Mouse (Mus musculus) stomach, adult 2 months (tissue): ENCODE results near the gene Tprn. TPM values are rescaled to one million over a fixed set of nuclear protein-coding genes. Genes with fewer than 3 reads are reported as not detected.

Source experiments
- polyA plus RNA-seq: library from polyadenylated mRNA; depleted of rRNA; stranded (reverse); fragments of >200 nt; gene quantifications from 2 replicates; pipeline ENCODE4 v1.2.3, GENCODE M21; 2012; rRNA removed

Tprn gene
- polyA plus RNA-seq, result 76.7 and 110 TPM in 2 replicates

DNA sequence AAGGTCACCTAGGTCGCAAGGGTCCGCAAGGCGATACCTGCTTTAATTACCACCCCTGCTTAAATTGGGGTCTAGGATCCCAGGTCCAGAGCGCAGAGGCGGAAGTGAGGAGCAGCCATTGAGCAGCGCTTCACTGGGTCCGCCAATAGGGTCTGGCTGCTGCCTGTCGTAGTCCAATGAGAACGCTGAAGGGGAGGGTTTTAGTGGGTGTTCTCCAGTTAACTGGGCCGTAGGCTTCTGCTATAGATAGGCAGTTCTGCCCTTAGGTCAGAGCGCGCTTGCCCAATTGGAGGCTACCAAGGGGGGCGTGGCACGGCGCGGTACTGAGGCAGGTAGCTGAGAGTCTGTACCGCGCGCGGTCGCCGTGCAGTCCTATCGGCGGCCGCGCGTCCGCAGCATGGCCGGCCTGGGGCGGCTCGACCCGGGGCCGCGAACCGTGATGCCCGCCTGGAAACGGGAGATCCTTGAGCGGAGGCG, at the start of gene Tprn:
Gene Tprn (plus strand): TSS at position 328 of the 477 bp plus-strand sequence.

GRCm38 (mm10) chr2:25214444-25214843, 48.0 kb upstream of the Tprn start, which contains the start of gene Stpg3:
Stpg3 (minus strand) TSS chr2:25214637.

GRCm38 (mm10) chr2:25218445-25218844, 44.0 kb upstream of the Tprn start, which contains the start of gene Fam166a:
Fam166a (plus strand) TSS chr2:25218745.

DNA sequence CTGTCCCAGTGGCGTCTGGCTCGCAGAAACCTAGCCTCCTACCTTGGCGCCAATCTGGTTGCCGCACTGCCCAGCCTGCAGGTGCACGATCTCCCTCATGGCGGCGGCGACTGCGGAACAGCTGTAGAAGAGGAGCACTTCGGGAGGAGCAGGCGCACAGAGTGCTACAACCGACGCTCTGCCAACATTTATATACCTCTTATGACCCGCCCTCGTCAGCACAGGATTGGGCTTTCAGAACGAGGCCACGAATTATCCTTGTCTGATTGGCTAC, 38.0 kb upstream of the Tprn start, which contains the start of gene Tubb4b:
Gene Tubb4b (minus strand): TSS at position 211 of the 274 bp plus-strand sequence.

DNA sequence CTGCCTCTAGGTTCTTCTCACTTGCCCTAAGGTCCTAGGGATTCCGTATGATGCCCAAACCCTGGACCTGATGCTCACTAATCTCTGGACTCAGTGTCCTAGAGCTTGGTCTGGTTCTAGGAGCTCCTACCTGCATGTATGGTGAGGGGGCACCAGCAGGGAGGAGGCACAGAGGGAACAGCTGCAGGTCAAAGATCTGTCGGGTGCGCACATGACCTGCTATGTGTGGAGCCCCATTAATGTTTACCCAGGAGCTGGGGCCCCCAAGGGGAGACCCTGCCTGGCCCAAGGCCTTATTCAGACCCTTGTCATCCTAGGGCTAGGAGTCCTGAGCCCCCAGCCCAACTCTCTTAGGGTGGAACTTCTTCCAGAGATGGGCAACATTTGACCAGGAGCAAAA, 28.4 kb upstream of the Tprn start, which contains the start of gene Slc34a3:
Gene Slc34a3 (minus strand): TSS at position 315 of the 400 bp plus-strand sequence.

DNA sequence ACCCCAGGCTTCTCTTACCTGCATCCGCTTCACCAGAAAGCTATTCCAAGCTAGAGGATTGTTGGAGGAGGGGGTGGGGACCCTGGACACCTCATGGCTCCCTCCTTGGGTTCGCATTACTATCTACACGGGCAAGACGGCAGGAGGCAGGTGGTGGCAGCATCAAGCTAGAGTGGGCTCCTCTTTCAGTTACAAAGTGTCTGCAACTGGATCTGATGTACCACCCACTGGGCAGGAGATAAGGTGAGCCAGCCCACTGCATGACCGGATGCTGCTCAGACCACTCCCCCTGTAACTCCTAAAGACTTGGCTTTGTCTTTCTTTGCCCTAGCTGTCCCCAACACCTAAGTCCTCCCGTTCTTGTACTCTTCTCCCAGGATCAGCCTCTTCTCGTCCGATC, 25.8 kb upstream of the Tprn start, which contains the start of gene Rnf224:
Gene Rnf224 (minus strand): TSS at position 174 of the 400 bp plus-strand sequence.

GRCm38 (mm10) chr2:25242101-25242506, 20.3 kb upstream of the Tprn start, which contains the start of the genes Rnf208 and Cysrt1:
Rnf208 (plus strand) TSS chr2:25242255.
Cysrt1 (minus strand) TSS chr2:25242452.

DNA sequence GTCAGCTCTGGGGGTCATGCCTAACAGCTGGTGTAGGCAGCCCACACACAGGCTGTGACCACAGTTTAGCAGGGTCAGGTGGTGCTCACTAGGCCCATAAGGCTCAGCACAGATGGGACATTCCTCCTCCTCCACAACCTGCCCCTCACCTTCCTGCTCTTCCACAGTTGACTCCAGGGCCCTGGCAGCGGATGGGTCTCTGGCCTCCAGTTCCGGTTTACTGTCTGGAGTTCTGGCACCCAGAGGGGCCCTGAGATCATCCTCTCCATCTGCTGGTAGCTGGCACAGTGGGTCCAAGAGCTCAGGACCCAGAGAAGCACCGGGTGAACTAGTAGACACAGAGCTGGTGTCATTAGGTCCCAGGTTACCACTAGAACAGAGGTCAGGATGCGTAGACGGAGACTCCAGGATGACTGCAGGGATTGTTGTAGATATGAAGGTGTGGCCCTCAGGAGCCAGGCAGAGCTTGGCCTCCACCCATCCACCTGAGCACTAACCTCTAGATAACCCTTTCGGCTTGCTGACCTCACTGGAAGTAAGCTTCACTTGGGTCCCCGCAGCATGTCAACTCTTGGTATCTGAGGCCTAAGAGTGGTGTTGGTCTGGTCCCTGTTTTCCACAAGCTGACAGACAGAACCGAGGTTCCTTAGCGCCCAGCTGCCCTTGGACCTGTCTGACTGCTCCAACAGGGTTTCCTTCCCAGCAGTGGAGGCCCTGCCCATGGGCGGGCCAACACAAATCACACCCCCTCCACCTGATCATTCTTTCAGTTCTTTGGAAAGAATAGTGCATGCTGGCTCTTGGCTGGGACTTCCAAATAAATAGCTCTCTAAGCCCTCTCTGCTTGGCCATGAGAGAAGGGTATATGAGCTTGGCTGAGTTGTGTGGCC, 16.0 kb upstream of the Tprn start, which contains the start of gene AL732309.1:
Gene AL732309.1 (minus strand): TSS at position 681 of the 890 bp plus-strand sequence.

GRCm38 (mm10) chr2:25255284-25255779, 7.1 kb upstream of the Tprn start, which contains the start of gene Tmem203:
Tmem203 (plus strand) TSS chr2:25255439.

GRCm38 (mm10) chr2:25271827-25272511, 9.6 kb downstream of the Tprn start, which contains the start of the genes Ssna1 and Anapc2:
Ssna1 (minus strand) TSS chr2:25272438.
Anapc2 (plus strand) TSS chr2:25272478.

DNA sequence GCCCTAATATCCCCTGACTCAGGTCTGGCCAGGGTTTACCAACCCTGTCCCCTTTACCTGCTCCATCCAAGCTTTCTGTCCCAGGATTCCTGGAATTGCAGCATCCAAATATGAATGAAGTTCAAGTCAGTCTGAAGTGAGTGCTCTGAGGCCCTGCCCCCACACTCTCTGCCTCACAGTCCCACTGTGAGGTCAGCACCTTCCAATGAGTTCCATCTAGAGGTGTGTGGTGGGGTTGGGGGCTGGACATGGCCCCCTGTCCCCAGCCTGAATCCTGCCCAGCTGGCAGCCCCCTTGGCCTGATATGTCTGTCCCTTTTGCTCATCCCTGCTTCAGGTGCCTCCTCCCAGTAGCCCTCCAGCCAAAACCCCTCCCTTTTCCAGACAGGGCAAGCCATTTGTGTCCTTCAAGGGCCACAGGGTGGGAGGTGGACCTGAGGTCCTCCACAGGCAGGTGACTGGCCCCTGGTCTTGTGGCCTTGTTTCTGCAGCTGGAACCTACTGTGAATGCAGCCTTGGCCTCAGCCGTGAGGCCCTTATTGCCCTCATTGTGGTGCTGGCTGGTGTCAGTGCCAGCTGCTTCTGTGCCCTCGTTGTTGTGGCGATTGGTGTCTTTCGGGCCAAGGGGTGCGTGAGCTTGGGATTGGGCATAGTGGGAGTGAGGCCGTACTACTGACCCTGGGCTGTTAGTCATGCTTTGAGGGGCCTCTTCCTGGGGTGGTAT, 25.7 kb downstream of the Tprn start, which contains the start of gene Tmem210:
Gene Tmem210 (plus strand): TSS at position 219 of the 723 bp plus-strand sequence.

GRCm38 (mm10) chr2:25289651-25290050, 27.2 kb downstream of the Tprn start, which contains the start of gene Lrrc26:
Lrrc26 (plus strand) TSS chr2:25289915.

GRCm38 (mm10) chr2:25318971-25319773, 56.8 kb downstream of the Tprn start, which contains the start of gene Grin1:
Grin1 (minus strand) TSS chr2:25319187.

Other genes with a start within 250 kb of the Tprn start
- 43.8 and 57.8 TPM in 2 replicates for gene Nsmf, start 208.3 kb upstream of the Tprn start, polyA plus RNA-seq
- 6.6 and 9.0 TPM in 2 replicates for gene Entpd8, start 182.3 kb upstream of the Tprn start, polyA plus RNA-seq
- gene Noxa1, start 167.5 kb upstream of the Tprn start, polyA plus RNA-seq, result 14.8 and 16.5 TPM in 2 replicates
- 41.8 and 62.3 TPM in 2 replicates for gene Nrarp, start 81.9 kb upstream of the Tprn start, polyA plus RNA-seq
- gene Tor4a, start 65.7 kb upstream of the Tprn start, polyA plus RNA-seq, result 20.0 and 23.5 TPM in 2 replicates
- 29.3 and 32.6 TPM in 2 replicates for gene Nelfb, start 51.1 kb upstream of the Tprn start, polyA plus RNA-seq
- not detected in 2 replicates for gene Stpg3, start 48.0 kb upstream of the Tprn start, polyA plus RNA-seq
- gene Fam166a, start 43.9 kb upstream of the Tprn start, polyA plus RNA-seq, result 0.35 TPM in 1 of 2 replicates, not detected in the other
- gene Tubb4b, start 37.9 kb upstream of the Tprn start, polyA plus RNA-seq, result 278 and 313 TPM in 2 replicates
- gene Slc34a3, start 28.3 kb upstream of the Tprn start, polyA plus RNA-seq, result 0.29 and 0.32 TPM in 2 replicates
- 0.77 and 0.82 TPM in 2 replicates for gene Rnf224, start 25.8 kb upstream of the Tprn start, polyA plus RNA-seq
- gene Rnf208, start 20.4 kb upstream of the Tprn start, polyA plus RNA-seq, result 100 and 146 TPM in 2 replicates
- 216 and 387 TPM in 2 replicates for gene Cysrt1, start 20.2 kb upstream of the Tprn start, polyA plus RNA-seq
- gene AL732309.1, start 15.8 kb upstream of the Tprn start, polyA plus RNA-seq, result 24.8 and 31.7 TPM in 2 replicates
- gene Tmem203, start 7.2 kb upstream of the Tprn start, polyA plus RNA-seq, result 26.1 and 51.6 TPM in 2 replicates
- 32.6 and 42.6 TPM in 2 replicates for gene Ssna1, start 9.8 kb downstream of the Tprn start, polyA plus RNA-seq
- gene Anapc2, start 9.9 kb downstream of the Tprn start, polyA plus RNA-seq, result 38.5 and 51.1 TPM in 2 replicates
- not detected in 2 replicates for gene Tmem210, start 25.5 kb downstream of the Tprn start, polyA plus RNA-seq
- gene Lrrc26, start 27.3 kb downstream of the Tprn start, polyA plus RNA-seq, result 120 and 141 TPM in 2 replicates
- gene Grin1, start 56.6 kb downstream of the Tprn start, polyA plus RNA-seq, result 1.7 and 2.6 TPM in 2 replicates
- gene Man1b1, start 69.7 kb downstream of the Tprn start, polyA plus RNA-seq, result 6.1 and 7.3 TPM in 2 replicates
- 15.2 and 20.7 TPM in 2 replicates for gene Dpp7, start 93.7 kb downstream of the Tprn start, polyA plus RNA-seq
- gene Uap1l1, start 103.1 kb downstream of the Tprn start, polyA plus RNA-seq, result 26.9 and 89.2 TPM in 2 replicates
- 16.2 and 18.1 TPM in 2 replicates for gene Sapcd2, start 109.7 kb downstream of the Tprn start, polyA plus RNA-seq
- gene Entpd2, start 133.3 kb downstream of the Tprn start, polyA plus RNA-seq, result 38.6 and 41.0 TPM in 2 replicates
- gene Npdc1, start 136.7 kb downstream of the Tprn start, polyA plus RNA-seq, result 181 and 297 TPM in 2 replicates
- gene Fut7, start 160.6 kb downstream of the Tprn start, polyA plus RNA-seq, result 0.11 and 0.24 TPM in 2 replicates
- gene Abca2, start 166.1 kb downstream of the Tprn start, polyA plus RNA-seq, result 17.6 and 31.4 TPM in 2 replicates
- 208 and 316 TPM in 2 replicates for gene Clic3, start 194.2 kb downstream of the Tprn start, polyA plus RNA-seq
- 60.7 and 89.3 TPM in 2 replicates for gene Paxx, start 198.5 kb downstream of the Tprn start, polyA plus RNA-seq
- 2.0 and 3.4 TPM in 2 replicates for gene Ptgds, start 207.4 kb downstream of the Tprn start, polyA plus RNA-seq
- 0.26 TPM in 1 of 2 replicates, not detected in the other for gene Lcn12, start 231.3 kb downstream of the Tprn start, polyA plus RNA-seq
- gene Fbxw5, start 238.1 kb downstream of the Tprn start, polyA plus RNA-seq, result 31.7 and 32.1 TPM in 2 replicates
- gene C8g, start 239.1 kb downstream of the Tprn start, polyA plus RNA-seq, result 0.94 and 1.9 TPM in 2 replicates